23 mouse cellular contexts compared by ENCODE assay signal in genomic region chr13:18730666-18731065, GRCm38 (mm10).
"Had no signal": no experiment of that assay in that cellular context is flagged by ENCODE, and none has a peak within 500 bp of the region (broad histone marks: within the 10 kb centered on the region; RNA-seq: fewer than 3 reads in every experiment).

No protein-coding gene starts in this region.

- H3K27ac ChIP-seq: left cerebral cortex, adult 2 months; limb, embryonic 12.5 days; limb, embryonic 15.5 days; liver, embryonic 12.5 days; liver, embryonic 15.5 days; lung, embryonic 15.5 days; midbrain, embryonic 12.5 days; neural tube, embryonic 13.5 days had no signal

- H3K4me1 ChIP-seq: limb, embryonic 12.5 days; limb, embryonic 15.5 days; liver, embryonic 12.5 days; liver, embryonic 15.5 days; lung, embryonic 15.5 days; midbrain, embryonic 12.5 days; neural tube, embryonic 13.5 days had no signal

- H3K4me3 ChIP-seq: left cerebral cortex, adult 2 months; limb, embryonic 12.5 days; limb, embryonic 15.5 days; liver, embryonic 12.5 days; liver, embryonic 15.5 days; lung, embryonic 15.5 days; midbrain, embryonic 12.5 days; myocyte; neural tube, embryonic 13.5 days had no signal

- H3K9ac ChIP-seq: limb, embryonic 12.5 days; limb, embryonic 15.5 days; liver, embryonic 12.5 days; liver, embryonic 15.5 days; lung, embryonic 15.5 days; midbrain, embryonic 12.5 days; neural tube, embryonic 13.5 days had no signal

- ATAC-seq: liver, embryonic 12.5 days; midbrain, embryonic 16.5 days had no signal

- H3K4me2 ChIP-seq: limb, embryonic 12.5 days; limb, embryonic 15.5 days; liver, embryonic 12.5 days; liver, embryonic 15.5 days; lung, embryonic 15.5 days; midbrain, embryonic 12.5 days; neural tube, embryonic 13.5 days had no signal

- DNase-seq: kidney, adult 18-20 months; kidney, adult 9 months; kidney, postnatal 10 days; kidney, postnatal 36 days; layer of hippocampus, postnatal 36 days; lung, adult 18-20 months; lung, postnatal 10 days; lung, postnatal 36 days; retina, postnatal 1 day; right cerebral cortex, postnatal 25 days; spleen, adult 18-20 months; thymus, adult 18-20 months; thymus, postnatal 36 days had no signal

- H3K9me3 ChIP-seq: limb, embryonic 12.5 days; limb, embryonic 15.5 days; liver, embryonic 12.5 days; liver, embryonic 15.5 days; lung, embryonic 15.5 days; neural tube, embryonic 13.5 days had no signal

- H3K27me3 ChIP-seq: limb, embryonic 12.5 days; limb, embryonic 15.5 days; liver, embryonic 12.5 days; liver, embryonic 15.5 days; lung, embryonic 15.5 days; midbrain, embryonic 12.5 days; neural tube, embryonic 13.5 days had no signal

- H3K36me3 ChIP-seq: lung, embryonic 15.5 days had no signal
